Mouse (Mus musculus) G1E (cell line): Measurements from ENCODE around the gene Lnx2.

Source experiments
- CTCF ChIP-seq: IDR thresholded peaks from 2 replicates; pipeline ENCODE4 v1.5.1; 2012; ENCODE audit warnings: low read depth, low read length, inconsistent platforms, mixed read lengths
- GATA1 ChIP-seq: IDR thresholded peaks from 2 replicates; pipeline ENCODE4 v1.6.1; 2012; ENCODE audit warnings: borderline replicate concordance, low read length, inconsistent platforms, mixed read lengths
- POLR2AphosphoS5 ChIP-seq: IDR thresholded peaks from 2 replicates; pipeline ENCODE4 v1.6.1; 2012; ENCODE audit warnings: low read depth, low read length, inconsistent platforms; ENCODE audit not compliant: insufficient replicate concordance
- TAL1 ChIP-seq: conservative IDR thresholded peaks from 2 replicates; pipeline ENCODE4 v1.6.1; 2012; ENCODE audit warnings: low read depth, low read length, inconsistent platforms, mixed read lengths

GRCm38 (mm10) chr5:147100180-147100579 lies 23.8 kb upstream of the Lnx2 start:
- TF ChIP-seq CTCF, result no peak
- TF ChIP-seq GATA1, result no peak
- TF ChIP-seq TAL1, result no peak
- no peak for TF ChIP-seq POLR2AphosphoS5
